Mouse (Mus musculus) hindbrain, embryonic 12.5 days (tissue): ENCODE data around the gene Mansc1. TPM values are rescaled to one million over a fixed set of nuclear protein-coding genes. Genes with fewer than 3 reads are reported as not detected.
"Not testable (repeated sequence)": the region's sequence is repeated elsewhere in the genome, so short reads cannot be mapped to it uniquely, and the experiment has no call there.

ENCODE experiments used
- ATAC-seq: fragments of 200-750 bp; cut with Nextera tagmentation; 2 replicates; pipeline ENCODE4 v1.8.0; 2017; ENCODE audit warnings: moderate TSS enrichment; ENCODE audit not compliant: low FRiP score
- H3K27ac ChIP-seq: fragments of 300-500 bp; sonication (generic); 2 replicates; pipeline ENCODE4 v1.5.1; 2016; ENCODE audit warnings: mild to moderate bottlenecking
- H3K27me3 ChIP-seq: fragments of 300-500 bp; sonication (generic); 2 replicates; pipeline ENCODE4 v1.6.1; 2016; ENCODE audit warnings: mild to moderate bottlenecking
- H3K36me3 ChIP-seq: fragments of 300-500 bp; sonication (generic); 2 replicates; pipeline ENCODE4 v1.6.1; 2016; ENCODE audit warnings: mild to moderate bottlenecking
- H3K4me1 ChIP-seq: fragments of 300-500 bp; sonication (generic); 2 replicates; pipeline ENCODE4 v1.6.1; 2016
- H3K4me2 ChIP-seq: fragments of 300-500 bp; sonication (generic); replicated peaks from 2 replicates; pipeline ENCODE4 v1.6.1; 2016; ENCODE audit warnings: mild to moderate bottlenecking
- H3K4me3 ChIP-seq: fragments of 300-500 bp; sonication (generic); 2 replicates; pipeline ENCODE4 v1.5.1; 2016; ENCODE audit warnings: mild to moderate bottlenecking
- H3K9ac ChIP-seq: fragments of 300-500 bp; sonication (generic); 2 replicates; pipeline ENCODE4 v1.6.1; 2016; ENCODE audit warnings: mild to moderate bottlenecking, moderate library complexity
- H3K9me3 ChIP-seq: fragments of 300-500 bp; sonication (generic); replicated peaks from 2 replicates; pipeline ENCODE4 v1.6.1; 2016; ENCODE audit warnings: mild to moderate bottlenecking
- WGBS: fragments of 180-500 bp; shearing (Covaris S2); methylation state at CpG from one replicate; pipeline ENCODE4 v1.1.7; 2016; 5-methylcytosine and 5-hydroxymethylcytosine counted together
- polyA plus RNA-seq: library from polyadenylated mRNA; unstranded; fragments of >200 nt; fragmentation: Nextera tagmentation; extraction: Ambion mirVana; gene quantifications from 2 replicates; pipeline ENCODE4 v1.2.1, GENCODE M21; 2016

The Mansc1 gene
- polyA plus RNA-seq = 1.3 and 1.6 TPM in 2 replicates

DNA sequence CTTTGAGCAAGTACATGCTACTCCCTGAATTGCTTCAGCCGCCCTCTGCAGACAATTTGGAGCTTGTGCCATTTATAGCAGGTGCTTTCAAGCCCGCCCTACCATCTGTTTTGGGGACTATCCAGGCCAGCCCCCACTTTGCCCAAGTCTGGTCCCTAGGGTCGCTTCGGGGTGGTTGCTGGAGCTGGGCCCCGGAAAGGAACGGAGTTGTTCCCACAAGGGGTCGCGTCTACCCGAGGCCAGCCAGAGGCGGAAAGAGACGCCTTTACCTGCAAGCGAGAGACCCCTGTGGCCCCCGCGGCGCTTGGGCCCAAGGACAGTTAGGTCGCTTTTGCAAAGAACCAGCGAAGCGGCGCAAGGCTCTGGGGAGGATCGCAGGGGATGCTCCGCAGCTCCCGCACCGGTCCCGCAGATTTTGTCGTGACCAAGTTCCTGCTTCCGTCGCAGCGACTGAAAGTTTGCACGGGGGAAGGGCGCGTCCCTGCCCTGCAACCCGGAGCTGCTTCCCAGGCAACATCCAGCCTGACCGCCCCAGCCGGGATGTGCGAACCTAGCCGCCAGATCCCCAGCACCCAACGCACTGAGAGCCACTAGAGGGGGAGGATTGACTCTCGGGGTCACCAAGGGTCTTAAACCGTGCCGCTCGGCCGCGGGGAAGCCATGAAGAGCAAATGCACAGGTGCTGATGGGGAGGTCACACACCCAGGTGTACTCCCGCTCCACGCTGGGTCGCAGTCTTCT, at the start of gene Mansc1:
Gene Mansc1, minus strand, starts transcription at position 542 of the 741 bp plus-strand sequence.
- H3K4me1 ChIP-seq = peaks cover 10% of the 10 kb centered on the region
- peak within 1 kb of the TSS; percentile 78 for H3K4me2 ChIP-seq
- WGBS = 1% methylated on average over 46 of the region's 46 CpGs
- peak within 1 kb of the TSS; percentile 51 for H3K9ac ChIP-seq
- no peaks in the 10 kb centered on the region for H3K36me3 ChIP-seq
- peak; percentile 50 for ATAC-seq
- H3K27ac ChIP-seq = no peak within 1 kb of the TSS
- H3K9me3 ChIP-seq = no peaks in the 10 kb centered on the region
- H3K4me3 ChIP-seq = peak within 1 kb of the TSS; percentile 44
- H3K27me3 ChIP-seq = peaks cover 31% of the 10 kb centered on the region

DNA sequence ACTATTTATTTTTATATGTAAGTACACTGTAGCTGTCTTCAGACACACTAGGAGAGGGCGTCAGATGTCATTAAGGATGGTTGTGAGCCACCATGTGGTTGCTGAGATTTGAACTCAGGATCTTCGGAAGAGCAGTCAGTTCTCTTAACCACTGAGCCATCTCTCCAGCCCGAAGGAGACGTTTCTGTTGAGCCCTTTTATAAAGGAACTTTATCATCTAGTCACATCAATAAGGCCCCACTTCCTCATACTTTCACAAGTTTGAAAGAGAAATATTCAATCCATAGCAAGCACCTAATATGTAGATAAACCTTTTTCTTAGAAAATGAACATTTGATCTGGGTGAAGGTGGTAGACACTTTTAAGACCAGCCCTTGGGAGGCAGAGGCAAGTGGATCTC, 47.0 kb upstream of the Mansc1 start:
- H3K36me3 ChIP-seq, H3K27me3 ChIP-seq, H3K4me3 ChIP-seq, ATAC-seq, H3K27ac ChIP-seq, H3K4me2 ChIP-seq, H3K9ac ChIP-seq, H3K4me1 ChIP-seq, H3K9me3 ChIP-seq: not testable (repeated sequence)
- WGBS = 90% methylated on average over 4 of the region's 4 CpGs

DNA sequence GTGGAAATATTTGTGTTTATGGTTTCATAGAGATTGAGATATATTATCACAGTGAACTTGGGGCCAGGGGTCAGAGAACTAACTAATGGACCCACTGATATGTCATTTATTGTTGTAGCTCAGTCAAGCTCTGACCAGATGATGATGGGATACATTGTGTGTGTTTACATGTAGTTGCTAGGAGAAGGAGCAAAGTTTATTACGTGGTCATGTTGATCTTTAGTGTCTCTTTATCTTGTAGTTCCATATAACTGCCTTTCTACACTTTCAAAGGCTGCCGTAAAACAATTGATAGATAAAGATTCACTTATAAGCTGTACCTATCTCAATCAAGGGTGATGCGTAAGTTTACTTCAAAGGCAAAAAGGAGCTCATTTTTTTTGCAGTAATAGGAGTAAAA, 45.7 kb upstream of the Mansc1 start:
- Histone ChIP-seq H3K4me2 (no peak overlapping the region), H3K9me3 (no peaks in the 10 kb centered on the region), H3K27ac (no peak overlapping the region), H3K27me3 (no peaks in the 10 kb centered on the region), H3K36me3 (no peaks in the 10 kb centered on the region), H3K4me1 (no peaks in the 10 kb centered on the region), H3K4me3 (no peak overlapping the region), H3K9ac (no peak overlapping the region)
- ATAC-seq = no peak
- 80% methylated on average over 3 of the region's 3 CpGs for WGBS

DNA sequence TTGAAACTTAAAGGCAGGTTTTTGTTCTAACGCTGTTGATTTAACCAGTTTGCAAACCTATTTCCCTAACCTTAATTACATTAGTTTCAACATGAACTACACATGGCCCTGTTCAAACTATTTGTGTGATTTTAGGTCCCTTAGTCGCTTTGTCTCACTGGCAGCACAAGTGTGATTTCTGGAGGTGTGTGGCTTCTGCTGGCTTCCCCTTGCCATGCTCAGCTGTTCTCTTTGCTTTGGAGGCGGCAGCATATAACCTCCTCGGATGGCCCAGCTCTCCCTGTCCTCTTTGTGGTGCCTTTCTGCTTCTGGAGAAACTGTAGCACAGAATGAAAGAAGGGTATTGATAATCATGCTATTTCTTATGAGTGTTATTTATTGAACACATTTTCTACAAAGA, 45.2 kb upstream of the Mansc1 start:
- Histone ChIP-seq H3K4me1 (no peaks in the 10 kb centered on the region), H3K4me2 (no peak overlapping the region), H3K9ac (no peak overlapping the region), H3K27ac (no peak overlapping the region), H3K36me3 (no peaks in the 10 kb centered on the region), H3K27me3 (no peaks in the 10 kb centered on the region), H3K9me3 (no peaks in the 10 kb centered on the region), H3K4me3 (no peak overlapping the region)
- no peak for ATAC-seq
- 87% methylated on average over 4 of the region's 4 CpGs for WGBS

DNA sequence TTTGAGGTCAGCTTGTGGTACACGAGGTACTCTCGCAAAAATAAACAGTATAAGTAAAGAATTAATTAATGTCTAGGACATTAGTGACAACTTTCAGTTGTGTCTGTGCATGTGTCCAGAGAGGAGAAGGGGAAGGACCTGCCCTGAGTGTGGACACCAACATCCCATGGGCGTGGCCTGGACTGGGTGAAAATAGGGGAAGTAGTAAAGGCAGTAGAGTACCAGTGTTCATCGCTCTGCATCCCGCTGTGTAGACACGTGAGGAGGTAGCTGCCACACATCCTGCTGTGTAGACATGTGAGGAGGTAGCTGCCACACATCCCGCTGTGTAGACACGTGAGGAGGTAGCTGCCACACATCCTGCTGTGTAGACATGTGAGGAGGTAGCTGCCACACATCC, 41.4 kb upstream of the Mansc1 start:
- H3K4me2 ChIP-seq, H3K27ac ChIP-seq, H3K9me3 ChIP-seq, H3K4me3 ChIP-seq, H3K4me1 ChIP-seq, H3K36me3 ChIP-seq, ATAC-seq, H3K9ac ChIP-seq, H3K27me3 ChIP-seq: not testable (repeated sequence)
- WGBS = 82% methylated on average over 8 of the region's 8 CpGs

DNA sequence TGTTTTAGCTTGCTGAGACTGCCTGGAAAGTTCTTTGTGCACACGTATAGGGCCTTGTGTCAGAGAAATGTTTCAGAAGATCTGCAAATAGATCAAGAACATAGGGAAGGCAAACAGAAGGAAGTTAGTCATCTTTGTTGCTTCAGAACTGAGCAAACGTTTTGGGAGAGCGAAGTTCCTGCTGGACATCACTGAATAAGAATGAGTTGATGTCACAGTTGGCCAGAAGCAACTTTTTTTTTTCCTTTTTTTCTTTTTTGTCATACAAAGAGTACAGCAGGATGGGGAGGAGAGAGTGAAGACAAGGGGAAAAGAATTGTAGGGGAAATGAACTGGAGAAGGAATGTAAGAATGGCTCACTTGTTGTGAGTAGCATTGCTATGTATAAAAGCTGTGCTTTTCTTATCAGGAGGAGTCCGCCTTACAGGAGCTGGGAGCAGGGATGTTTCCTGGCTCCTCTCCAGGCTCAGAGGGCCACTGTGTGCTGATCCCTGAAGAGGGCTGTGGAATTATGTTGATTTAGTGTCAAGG, 38.7 kb upstream of the Mansc1 start:
- no peak overlapping the region for H3K4me2 ChIP-seq
- 65% methylated on average over 4 of the region's 4 CpGs for WGBS
- no peaks in the 10 kb centered on the region for H3K9me3 ChIP-seq
- no peaks in the 10 kb centered on the region for H3K27me3 ChIP-seq
- ATAC-seq = no peak
- no peak overlapping the region for H3K9ac ChIP-seq
- no peaks in the 10 kb centered on the region for H3K36me3 ChIP-seq
- H3K4me3 ChIP-seq = no peak overlapping the region
- no peaks in the 10 kb centered on the region for H3K4me1 ChIP-seq
- H3K27ac ChIP-seq = no peak overlapping the region

DNA sequence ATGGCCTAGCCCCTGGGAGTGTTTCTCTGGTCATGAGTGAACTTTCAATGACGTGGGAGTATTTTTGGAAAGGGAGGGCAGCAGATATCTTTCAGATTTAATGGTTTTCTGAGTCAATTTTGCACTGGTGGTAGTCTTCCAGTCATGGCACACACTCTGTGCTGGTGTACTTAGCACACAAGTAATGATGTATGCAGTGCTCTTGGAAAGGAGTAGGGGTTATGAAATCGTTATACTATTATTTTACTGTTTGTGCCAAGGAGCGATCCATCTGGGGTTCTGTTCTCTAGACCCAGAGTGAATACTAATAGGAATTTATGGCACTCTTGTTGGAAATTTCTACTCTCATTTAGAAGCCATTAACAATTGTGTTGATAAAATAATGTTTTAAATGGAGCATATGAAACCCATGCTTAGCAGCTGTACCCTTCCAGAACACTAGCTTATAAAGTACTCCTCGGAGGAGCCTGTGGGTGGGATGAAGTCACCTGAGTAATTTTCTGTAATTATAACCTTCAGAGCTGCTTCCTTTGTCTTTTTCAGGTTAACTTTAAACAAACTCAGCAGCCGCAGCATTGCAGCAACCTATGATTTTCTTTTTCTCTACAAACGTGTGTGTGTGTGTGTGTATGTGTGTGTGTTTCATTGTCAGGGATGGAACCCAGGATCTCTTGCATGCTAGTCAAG, 37.0 kb upstream of the Mansc1 start:
- Histone ChIP-seq H3K9ac (no peak overlapping the region), H3K36me3 (no peaks in the 10 kb centered on the region), H3K4me3 (no peak overlapping the region), H3K4me1 (no peaks in the 10 kb centered on the region), H3K9me3 (no peaks in the 10 kb centered on the region), H3K27ac (no peak overlapping the region), H3K27me3 (no peaks in the 10 kb centered on the region), H3K4me2 (no peak overlapping the region)
- no peak for ATAC-seq
- 85% methylated on average over 6 of the region's 6 CpGs for WGBS

DNA sequence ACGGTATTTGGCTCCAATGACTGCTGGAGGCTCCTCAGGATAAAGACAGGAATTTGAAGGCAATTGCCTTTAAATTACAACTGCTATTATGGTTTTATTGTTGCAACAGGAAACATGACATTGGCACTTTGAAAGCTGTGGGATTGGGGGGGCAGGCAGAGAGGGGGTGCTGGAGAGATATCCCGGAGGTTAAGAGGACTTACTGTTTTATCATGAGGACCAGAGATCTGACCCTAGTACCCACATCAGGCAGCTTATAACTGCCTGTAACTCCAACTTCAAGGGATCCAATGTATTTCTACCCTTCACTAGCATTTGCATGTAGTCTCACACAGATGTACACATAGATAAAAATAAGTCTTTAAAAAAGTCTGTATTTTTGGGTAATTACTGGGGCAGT, 36.2 kb upstream of the Mansc1 start:
- H3K4me3 ChIP-seq = no peak overlapping the region
- no peak overlapping the region for H3K27ac ChIP-seq
- H3K9me3 ChIP-seq = no peaks in the 10 kb centered on the region
- H3K4me1 ChIP-seq = no peaks in the 10 kb centered on the region
- no peak overlapping the region for H3K9ac ChIP-seq
- H3K4me2 ChIP-seq = no peak overlapping the region
- no peaks in the 10 kb centered on the region for H3K36me3 ChIP-seq
- ATAC-seq = no peak
- H3K27me3 ChIP-seq = no peaks in the 10 kb centered on the region
- 87% methylated on average over 2 of the region's 2 CpGs for WGBS

DNA sequence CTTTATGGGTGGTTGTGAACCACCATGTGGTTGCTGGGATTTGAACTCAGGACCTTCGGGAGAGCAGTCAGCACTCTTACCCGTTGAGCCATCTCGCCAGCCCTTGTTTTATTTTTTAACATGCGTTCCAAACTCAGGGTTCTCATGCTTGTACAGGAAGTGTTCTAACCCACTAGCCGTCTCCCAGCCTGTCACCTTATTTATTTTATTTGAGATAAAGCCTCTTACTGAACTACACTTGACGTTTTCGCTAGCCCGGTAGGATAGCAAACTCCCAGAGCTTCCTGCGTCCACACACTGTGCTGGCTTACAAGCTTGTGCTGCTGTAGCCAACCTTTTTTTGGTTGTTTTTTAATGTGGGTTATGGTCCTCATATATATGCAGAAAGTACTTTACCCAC, 33.5 kb upstream of the Mansc1 start:
- H3K27me3 ChIP-seq = no peaks in the 10 kb centered on the region
- no peak overlapping the region for H3K4me2 ChIP-seq
- no peak overlapping the region for H3K27ac ChIP-seq
- H3K9me3 ChIP-seq = no peaks in the 10 kb centered on the region
- no peaks in the 10 kb centered on the region for H3K36me3 ChIP-seq
- H3K4me3 ChIP-seq = no peak overlapping the region
- ATAC-seq = no peak
- H3K4me1 ChIP-seq = no peaks in the 10 kb centered on the region
- WGBS = 81% methylated on average over 9 of the region's 9 CpGs
- no peak overlapping the region for H3K9ac ChIP-seq

DNA sequence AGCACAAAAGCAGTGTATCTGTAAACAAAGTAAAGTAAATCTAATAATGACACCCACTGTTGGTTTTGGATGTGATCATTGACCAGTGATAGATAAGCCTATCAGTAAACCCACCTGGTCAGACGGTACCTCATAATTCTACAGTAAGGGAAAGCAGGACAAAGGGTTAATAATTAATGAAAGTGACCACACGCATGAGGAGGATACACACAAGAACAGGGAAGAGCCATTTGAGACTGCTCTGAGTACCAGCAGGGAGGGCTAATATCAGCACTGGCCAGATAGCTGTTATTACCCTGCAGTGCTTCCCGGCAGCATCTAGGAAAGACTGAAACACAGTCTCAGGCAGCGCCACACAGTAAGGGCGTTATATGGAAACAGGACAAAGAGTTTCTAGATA, 32.3 kb upstream of the Mansc1 start:
- H3K27ac ChIP-seq = no peak overlapping the region
- H3K27me3 ChIP-seq = no peaks in the 10 kb centered on the region
- no peak overlapping the region for H3K9ac ChIP-seq
- no peak overlapping the region for H3K4me3 ChIP-seq
- H3K4me2 ChIP-seq = no peak overlapping the region
- H3K4me1 ChIP-seq = no peaks in the 10 kb centered on the region
- WGBS = 78% methylated on average over 5 of the region's 5 CpGs
- no peak for ATAC-seq
- H3K36me3 ChIP-seq = no peaks in the 10 kb centered on the region
- H3K9me3 ChIP-seq = no peaks in the 10 kb centered on the region

DNA sequence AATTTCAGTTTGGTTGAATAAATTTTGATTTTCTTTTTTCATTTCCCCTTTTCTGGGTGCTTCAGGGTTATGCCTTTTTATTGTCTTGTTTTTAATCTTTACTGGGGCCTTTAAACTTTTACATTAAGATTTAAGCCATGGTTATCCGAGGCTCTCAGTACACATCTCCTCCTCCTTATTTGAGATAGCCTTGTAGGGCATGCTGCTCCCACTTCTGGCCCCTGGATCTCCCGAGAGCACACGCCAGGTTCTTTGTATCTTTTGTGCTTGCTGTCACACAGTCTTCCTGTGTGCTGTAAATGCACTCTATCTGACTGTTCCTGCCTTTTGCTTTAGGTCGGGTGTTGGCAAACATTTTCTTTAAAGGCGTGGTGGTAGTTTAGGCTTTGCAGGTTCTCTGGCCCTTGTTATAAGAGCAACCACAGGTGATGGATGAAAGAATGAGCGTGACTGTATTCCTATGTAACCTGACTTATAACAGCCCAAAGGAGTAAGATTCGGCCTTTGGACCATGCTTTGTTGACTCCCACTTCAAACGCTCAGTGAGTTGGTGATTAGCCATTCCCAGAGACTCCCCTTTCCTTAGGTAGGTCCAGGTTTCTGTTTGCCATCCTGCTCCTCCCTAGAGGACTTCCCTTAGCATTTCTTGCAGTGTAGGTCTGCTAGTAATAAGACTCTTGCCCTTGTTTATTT, 28.6 kb upstream of the Mansc1 start:
- H3K4me2 ChIP-seq = no peak overlapping the region
- H3K27ac ChIP-seq = no peak overlapping the region
- ATAC-seq = no peak
- no peaks in the 10 kb centered on the region for H3K36me3 ChIP-seq
- no peak overlapping the region for H3K4me3 ChIP-seq
- no peaks in the 10 kb centered on the region for H3K27me3 ChIP-seq
- no peak overlapping the region for H3K9ac ChIP-seq
- H3K9me3 ChIP-seq = no peaks in the 10 kb centered on the region
- 80% methylated on average over 8 of the region's 8 CpGs for WGBS
- H3K4me1 ChIP-seq = no peaks in the 10 kb centered on the region

DNA sequence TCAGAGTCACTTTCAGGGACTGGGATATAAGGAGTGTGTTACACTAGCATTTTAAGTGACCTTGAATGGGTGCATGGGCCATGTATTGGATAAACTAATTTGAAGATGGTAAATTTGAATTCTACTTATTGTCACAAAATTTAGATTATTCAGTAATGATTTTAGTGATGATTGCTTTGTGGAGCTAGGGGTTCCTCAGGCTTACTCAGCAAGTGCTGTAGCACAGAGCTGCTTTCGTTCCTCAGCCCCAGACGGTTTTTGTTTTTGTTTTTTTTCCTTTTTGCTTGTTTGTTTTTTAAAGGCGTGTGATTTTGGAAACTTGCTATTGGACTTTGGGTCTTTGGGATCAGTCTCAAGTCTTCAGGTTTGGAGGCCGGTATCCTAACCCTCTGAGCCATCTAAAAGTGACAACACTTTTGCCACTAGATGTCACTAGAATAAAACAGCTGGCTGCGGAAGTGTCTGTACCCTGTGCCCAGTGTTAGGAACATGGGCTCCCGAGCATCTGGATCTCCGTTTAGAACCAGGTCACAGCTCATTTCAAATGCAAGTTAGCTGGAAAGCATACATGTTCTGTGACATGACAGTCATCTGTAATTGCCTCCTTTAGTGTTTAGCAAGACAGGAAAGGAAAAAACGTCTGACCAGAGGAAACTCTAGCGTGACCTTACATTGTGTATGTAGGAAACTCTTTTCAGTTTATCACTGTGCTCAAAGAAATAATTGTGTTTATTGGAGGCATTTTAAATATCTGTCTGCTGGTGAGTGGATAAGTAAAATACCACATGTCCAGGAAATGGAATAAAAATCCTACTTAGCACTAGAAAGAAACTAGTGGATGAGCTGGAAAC, 27.0 kb upstream of the Mansc1 start:
- Histone ChIP-seq H3K27ac (no peak overlapping the region), H3K36me3 (no peaks in the 10 kb centered on the region), H3K4me2 (no peak overlapping the region), H3K9ac (no peak overlapping the region), H3K27me3 (no peaks in the 10 kb centered on the region), H3K4me3 (no peak overlapping the region), H3K4me1 (no peaks in the 10 kb centered on the region), H3K9me3 (no peaks in the 10 kb centered on the region)
- peak; percentile 88 for ATAC-seq
- WGBS = 23% methylated on average over 9 of the region's 9 CpGs
